Mouse (Mus musculus): ENCODE measurements around the gene H2al2c.
"Not testable (repeated sequence)": the region's sequence is repeated elsewhere in the genome, so short reads cannot be mapped to it uniquely, and the experiment has no call there.

H2al2c gene

DNA sequence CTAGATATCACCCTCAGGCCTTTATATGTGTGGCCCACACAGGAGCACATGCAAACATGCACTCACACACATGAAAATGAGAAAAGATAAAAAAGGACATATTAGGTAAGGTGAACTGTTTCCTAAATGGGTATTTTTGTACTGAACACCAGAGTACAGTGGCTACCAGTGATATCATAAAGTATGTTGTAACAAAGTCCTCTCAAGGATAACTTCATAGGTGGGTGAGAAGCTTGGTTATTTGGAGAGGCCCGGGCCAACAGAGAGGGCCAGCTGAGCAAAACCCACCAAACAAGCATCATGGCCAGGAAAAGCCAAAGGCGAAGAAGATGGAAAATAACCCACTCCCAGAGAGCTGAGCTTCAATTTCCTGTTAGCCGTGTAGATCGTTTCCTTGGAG, at the start of gene H2al2c:
Gene H2al2c, plus strand, starts transcription at position 301 of the 400 bp plus-strand sequence.
- DNase-seq, result not testable (repeated sequence)
